Mouse (Mus musculus): ENCODE measurements around the gene Mrc2. TPM values are rescaled to one million over a fixed set of nuclear protein-coding genes. Genes with fewer than 3 reads are reported as not detected.

Gene Mrc2
- polyA plus RNA-seq, 1 experiment from 2014 or later: 16.9 TPM

DNA sequence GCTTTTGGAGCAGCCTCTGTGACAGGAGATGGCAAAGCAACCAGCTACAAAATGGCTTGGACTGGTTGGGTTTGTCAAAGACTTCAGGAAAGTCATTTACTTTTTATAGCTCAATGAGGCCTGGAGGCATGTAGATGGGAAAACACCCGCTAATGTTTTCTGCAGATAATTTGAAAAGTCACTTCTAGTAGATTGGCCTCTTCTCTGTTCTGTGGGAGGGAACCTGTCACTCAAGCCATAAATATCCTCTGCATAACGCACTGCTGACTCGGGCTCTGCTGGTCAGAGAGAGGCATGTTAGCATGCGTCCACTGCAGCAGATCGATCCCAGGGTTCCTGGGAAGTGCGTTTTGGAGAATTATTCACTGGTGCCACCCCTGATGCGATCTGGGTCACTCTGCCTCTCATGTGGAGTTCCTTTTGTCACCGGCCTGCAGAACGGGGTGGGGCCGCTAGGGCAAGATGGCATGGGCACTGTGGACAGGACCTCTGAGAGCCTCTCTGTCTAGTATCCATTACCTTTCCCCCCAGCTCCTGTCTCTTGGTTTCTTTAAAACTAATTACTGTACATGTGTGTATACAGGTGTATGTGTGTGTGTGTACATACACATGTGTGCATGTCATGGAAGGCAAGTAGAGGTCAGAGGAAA, 82.2 kb downstream of the Mrc2 start:
- Histone ChIP-seq H3K4me3 (no peak overlapping the region), H3K27ac (replicated peaks) (no peak overlapping the region), H3K36me3 (no peaks in the 10 kb centered on the region), H3K27me3 (ENCODE audit: low read depth, poor library complexity, severe bottlenecking) (no peaks in the 10 kb centered on the region), H3K9me3 (replicated peaks) (no peaks in the 10 kb centered on the region), H3K4me1 (no peaks in the 10 kb centered on the region)
- no peak for DNase-seq (ENCODE audit: low spot score)
- 90% methylated on average over 10 of the region's 10 CpGs for WGBS

DNA sequence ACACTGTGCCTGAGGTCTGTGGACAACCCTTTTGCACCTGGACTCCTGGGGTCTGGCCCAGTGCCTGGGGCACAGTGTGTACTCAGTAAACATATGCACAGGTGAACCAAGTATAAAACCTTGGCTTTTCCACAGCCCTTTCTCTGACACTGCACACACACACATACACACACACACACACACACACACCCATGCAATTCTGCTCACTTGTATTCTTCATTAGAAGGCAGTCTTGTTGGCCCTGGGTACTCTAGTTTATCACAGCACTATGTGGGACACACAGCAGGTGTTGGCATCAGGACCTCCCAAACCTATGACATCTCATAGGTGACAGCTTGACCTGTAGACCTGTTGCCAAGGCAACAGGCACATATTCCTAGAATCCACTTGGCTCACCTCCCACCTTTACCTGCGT, 83.4 kb downstream of the Mrc2 start:
- Histone ChIP-seq H3K27ac (replicated peaks) (no peak overlapping the region), H3K4me1 (no peaks in the 10 kb centered on the region), H3K27me3 (ENCODE audit: low read depth, poor library complexity, severe bottlenecking) (no peaks in the 10 kb centered on the region), H3K9me3 (replicated peaks) (no peaks in the 10 kb centered on the region), H3K4me3 (no peak overlapping the region), H3K36me3 (no peaks in the 10 kb centered on the region)
- no peak for DNase-seq (ENCODE audit: low spot score)
- WGBS: 100% methylated on average over 1 of the region's 1 CpGs

DNA sequence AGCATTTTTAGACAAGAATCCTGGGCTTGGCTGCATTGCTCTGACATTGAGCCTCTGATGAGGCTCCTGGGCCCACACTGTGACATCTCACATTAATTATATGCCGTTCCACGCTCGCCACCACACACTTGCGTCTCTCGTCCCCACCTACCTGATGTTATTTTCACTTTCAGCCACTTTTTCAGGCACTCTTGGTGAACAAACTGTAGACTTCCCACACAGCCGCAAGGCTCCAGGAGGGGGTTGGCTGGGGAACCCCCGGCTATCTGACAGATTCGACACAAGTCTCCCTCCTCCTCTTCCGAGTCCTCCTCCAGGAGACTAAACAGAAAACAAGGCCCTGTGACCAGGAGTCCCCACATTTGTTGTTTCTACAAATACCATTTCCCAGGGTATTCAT, 92.8 kb downstream of the Mrc2 start:
- Histone ChIP-seq H3K9me3 (replicated peaks) (peaks cover 7% of the 10 kb centered on the region), H3K36me3 (no peaks in the 10 kb centered on the region), H3K27me3 (ENCODE audit: low read depth, poor library complexity, severe bottlenecking) (no peaks in the 10 kb centered on the region), H3K27ac (replicated peaks) (no peak overlapping the region), H3K4me1 (peaks cover 18% of the 10 kb centered on the region), H3K4me3 (no peak overlapping the region)
- 90% methylated on average over 9 of the region's 9 CpGs for WGBS
- no peak for DNase-seq (ENCODE audit: low spot score)

DNA sequence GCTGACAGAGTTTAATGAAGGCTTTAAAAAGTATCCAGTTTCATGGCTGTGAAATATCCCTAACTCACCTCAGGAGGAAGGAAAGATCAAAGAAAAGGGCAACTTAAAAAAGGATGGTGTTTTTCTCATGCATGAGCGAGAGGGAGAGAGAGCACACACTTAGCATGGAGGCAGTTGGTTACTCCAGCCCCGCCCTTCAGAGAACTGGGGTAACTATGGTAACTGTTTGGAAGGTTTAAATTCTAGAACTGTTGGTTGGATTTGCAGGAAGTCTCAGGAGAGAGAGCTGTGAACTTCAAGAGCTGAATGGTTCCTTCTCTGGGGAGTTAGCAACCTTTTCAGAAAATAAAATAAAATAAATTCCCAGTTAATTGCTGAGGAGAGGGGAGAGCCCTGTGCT, 96.2 kb downstream of the Mrc2 start:
- Histone ChIP-seq H3K4me3 (no peak overlapping the region), H3K4me1 (peaks cover 24% of the 10 kb centered on the region), H3K27ac (replicated peaks) (no peak overlapping the region), H3K9me3 (replicated peaks) (peaks cover 7% of the 10 kb centered on the region), H3K36me3 (no peaks in the 10 kb centered on the region), H3K27me3 (ENCODE audit: low read depth, poor library complexity, severe bottlenecking) (no peaks in the 10 kb centered on the region)
- 64% methylated on average over 2 of the region's 2 CpGs for WGBS
- DNase-seq (ENCODE audit: low spot score): no peak

DNA sequence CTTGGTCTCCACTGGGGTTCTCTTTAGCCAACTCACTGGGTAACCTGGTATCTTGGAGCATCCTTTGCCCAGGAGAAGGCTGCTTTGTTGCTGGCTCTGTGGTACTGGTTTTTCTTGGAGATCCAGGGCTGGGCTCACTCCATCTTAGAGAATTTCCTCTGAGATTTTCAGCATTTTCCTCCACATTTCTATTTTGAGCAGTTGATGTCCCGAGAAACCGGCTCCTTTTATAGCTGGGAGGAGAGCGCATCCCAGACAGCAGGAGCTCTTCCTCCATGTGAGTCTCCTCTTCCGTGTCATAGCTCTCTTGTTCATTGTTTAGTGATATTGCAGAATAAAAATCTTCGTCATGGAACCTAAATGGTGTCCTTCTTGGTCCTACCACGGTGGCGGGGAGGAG, 97.8 kb downstream of the Mrc2 start:
- H3K4me3 ChIP-seq: no peak overlapping the region
- H3K9me3 ChIP-seq (replicated peaks): 0 out of 2 replicates have a peak, but pooled peaks cover 2% of the 10 kb centered on the region
- WGBS: 87% methylated on average over 7 of the region's 7 CpGs
- no peaks in the 10 kb centered on the region for H3K27me3 ChIP-seq (ENCODE audit: low read depth, poor library complexity, severe bottlenecking)
- no peak overlapping the region for H3K27ac ChIP-seq (replicated peaks)
- peaks cover 24% of the 10 kb centered on the region for H3K4me1 ChIP-seq
- no peaks in the 10 kb centered on the region for H3K36me3 ChIP-seq
- DNase-seq (ENCODE audit: low spot score): no peak

Other genes starting within 250 kb of the Mrc2 start
- gene Efcab3, start 229.1 kb upstream of the Mrc2 start, polyA plus RNA-seq (2016; fragmentation: Nextera tagmentation; extraction: Ambion mirVana): not detected in 2 replicates
- 51.4 and 56.3 TPM in 2 replicates for gene Mettl2, start 166.2 kb upstream of the Mrc2 start, polyA plus RNA-seq (2016; fragmentation: Nextera tagmentation; extraction: Ambion mirVana)
- not detected in 2 replicates for gene Gm10842, start 145.8 kb upstream of the Mrc2 start, polyA plus RNA-seq (2016; fragmentation: Nextera tagmentation; extraction: Ambion mirVana)
- gene Tlk2, start 113.8 kb upstream of the Mrc2 start, polyA plus RNA-seq (2016; fragmentation: Nextera tagmentation; extraction: Ambion mirVana): 22.8 and 23.8 TPM in 2 replicates
- gene March10, start 164.1 kb downstream of the Mrc2 start, polyA plus RNA-seq (2016; fragmentation: Nextera tagmentation; extraction: Ambion mirVana): 0.41 TPM in 1 of 2 replicates, not detected in the other

Measured in midbrain, embryonic 10.5 days (tissue).